13 mouse cellular contexts compared by ENCODE assay signal in genomic region chr2:173987516-173987915, GRCm38 (mm10).
"Had no signal": no experiment of that assay in that cellular context is flagged by ENCODE, and none has a peak within 500 bp of the region (broad histone marks: within the 10 kb centered on the region; RNA-seq: fewer than 3 reads in every experiment).

No protein-coding gene starts in this region.

- H3K4me3 ChIP-seq: limb, embryonic 12.5 days; midbrain, embryonic 15.5 days had no signal

- DNase-seq: kidney, adult 8-10 months; kidney, postnatal 36 days; layer of hippocampus, adult 9-11 months; layer of hippocampus, postnatal 36 days; lung, adult 18-20 months; right cerebral cortex, adult 18-20 months; right cerebral cortex, postnatal 25 days; thymus, adult 2 months; thymus, postnatal 25 days had no signal

- H3K27ac ChIP-seq: limb, embryonic 12.5 days; liver, embryonic 14.5 days; midbrain, embryonic 15.5 days had no signal

- H3K4me2 ChIP-seq: limb, embryonic 12.5 days; midbrain, embryonic 15.5 days had no signal

- H3K9ac ChIP-seq: limb, embryonic 12.5 days; liver, embryonic 14.5 days; midbrain, embryonic 15.5 days had no signal

- H3K9me3 ChIP-seq: limb, embryonic 12.5 days; midbrain, embryonic 15.5 days had no signal

- H3K36me3 ChIP-seq: limb, embryonic 12.5 days; midbrain, embryonic 15.5 days had no signal

- H3K27me3 ChIP-seq: limb, embryonic 12.5 days; midbrain, embryonic 15.5 days had no signal

- ATAC-seq: intestine, postnatal 0 days; midbrain, embryonic 15.5 days had no signal

- H3K4me1 ChIP-seq: midbrain, embryonic 15.5 days had no signal
